Mouse (Mus musculus) left cerebral cortex, postnatal 4 days (tissue): ENCODE measurements around the gene Eml2. TPM values are rescaled to one million over a fixed set of nuclear protein-coding genes. Genes with fewer than 3 reads are reported as not detected.

ENCODE experiments used
- DNase-seq: peaks from one replicate; pipeline ENCODE4 v3.0.0-alpha.2; 2022
- intact Hi-C: fragments of 180-260 bp; cut with DNase I; formaldehyde crosslinking; loops from one replicate; pipeline ENCODE4 v1.15.1; 2025
- total RNA-seq, 2 experiments: library from RNA; stranded (reverse); gene quantifications; 2 replicates each; pipeline ENCODE4 v1.2.3; 2021

The Eml2 gene
- total RNA-seq, 2 experiments from 2014 or later = 102 to 106 TPM

- peak; percentile 99 for DNase-seq
- intact Hi-C loops = no loop called here
Measured at GRCm38 (mm10) chr7:19227883-19228792, 51.9 kb downstream of the Eml2 start, which contains the start of gene Opa3. Gene Opa3 (plus strand): TSS chr7:19228334.

- DNase-seq = no peak
- intact Hi-C loops = no loop called here
Measured at GRCm38 (mm10) chr7:19228793-19229148, 52.5 kb downstream of the Eml2 start.

GRCm38 (mm10) chr7:19229404-19229803 is 53.2 kb downstream of the Eml2 start:
- intact Hi-C loops = no loop called here
- no peak for DNase-seq

GRCm38 (mm10) chr7:19230041-19230580 is 53.9 kb downstream of the Eml2 start:
- intact Hi-C loops = loop anchor here (10.0 kb wide), 1 partner anchor 55 kb away; the partner anchor contains the start of genes Ppm1n and Rtn2
- no peak for DNase-seq

- intact Hi-C loops = loop anchor here (10.0 kb wide), 1 partner anchor 54 kb away; the partner anchor contains the start of genes Ppm1n and Rtn2
- no peak for DNase-seq
Measured at GRCm38 (mm10) chr7:19230899-19231298, 54.7 kb downstream of the Eml2 start.

- no peak for DNase-seq
- intact Hi-C loops = loop anchor here (10.0 kb wide), 1 partner anchor 53 kb away; the partner anchor contains the start of genes Ppm1n and Rtn2
Measured at GRCm38 (mm10) chr7:19231849-19232248, 55.6 kb downstream of the Eml2 start.

- intact Hi-C loops = loop anchor here (10.0 kb wide), 1 partner anchor 50 kb away; the partner anchor contains the start of genes Ppm1n and Rtn2
- no peak for DNase-seq
Measured at GRCm38 (mm10) chr7:19234652-19235051, 58.4 kb downstream of the Eml2 start.

GRCm38 (mm10) chr7:19235092-19235671 is 59.0 kb downstream of the Eml2 start:
- intact Hi-C loops = loop anchor here (10.0 kb wide), 1 partner anchor 50 kb away; the partner anchor contains the start of genes Ppm1n and Rtn2
- no peak for DNase-seq

GRCm38 (mm10) chr7:19236411-19236810 is 60.2 kb downstream of the Eml2 start:
- DNase-seq = peak; percentile 37
- intact Hi-C loops = loop anchor here (10.0 kb wide), 1 partner anchor 48 kb away; the partner anchor contains the start of genes Ppm1n and Rtn2

- DNase-seq = no peak
- intact Hi-C loops = loop anchor here (10.0 kb wide), 1 partner anchor 46 kb away; the partner anchor contains the start of genes Ppm1n and Rtn2
Measured at GRCm38 (mm10) chr7:19238344-19238743, 62.1 kb downstream of the Eml2 start.

GRCm38 (mm10) chr7:19239423-19239822 is 63.2 kb downstream of the Eml2 start:
- intact Hi-C loops = loop anchor here (10.0 kb wide), 1 partner anchor 45 kb away; the partner anchor contains the start of genes Ppm1n and Rtn2

GRCm38 (mm10) chr7:19239986-19240385 is 63.8 kb downstream of the Eml2 start:
- no peak for DNase-seq

More at GRCm38 (mm10) chr7:19239423-19239822, 63.2 kb downstream of the Eml2 start:
- peak; percentile 90 for DNase-seq

GRCm38 (mm10) chr7:19240905-19241463 is 64.8 kb downstream of the Eml2 start:
- intact Hi-C loops = no loop called here
- DNase-seq = no peak

More at GRCm38 (mm10) chr7:19239986-19240385, 63.8 kb downstream of the Eml2 start:
- intact Hi-C loops = loop anchor here (10.0 kb wide), 1 partner anchor 45 kb away; the partner anchor contains the start of genes Ppm1n and Rtn2

GRCm38 (mm10) chr7:19242005-19242404 is 65.8 kb downstream of the Eml2 start:
- no peak for DNase-seq
- intact Hi-C loops = no loop called here

GRCm38 (mm10) chr7:19243858-19244257 is 67.6 kb downstream of the Eml2 start:
- intact Hi-C loops = no loop called here
- DNase-seq = peak; percentile 45

GRCm38 (mm10) chr7:19245083-19245482 is 68.9 kb downstream of the Eml2 start:
- DNase-seq = no peak
- intact Hi-C loops = no loop called here

GRCm38 (mm10) chr7:19246855-19247254 is 70.6 kb downstream of the Eml2 start:
- DNase-seq = no peak
- intact Hi-C loops = no loop called here

GRCm38 (mm10) chr7:19247511-19247910 is 71.3 kb downstream of the Eml2 start:
- DNase-seq = no peak
- intact Hi-C loops = no loop called here

- intact Hi-C loops = no loop called here
- DNase-seq = no peak
Measured at GRCm38 (mm10) chr7:19252078-19252477, 75.9 kb downstream of the Eml2 start.

GRCm38 (mm10) chr7:19253437-19253836 is 77.2 kb downstream of the Eml2 start:
- intact Hi-C loops = no loop called here

More at GRCm38 (mm10) chr7:19253437-19253836, 77.2 kb downstream of the Eml2 start:
- DNase-seq = no peak
